Mouse (Mus musculus): ENCODE measurements around the gene Ica1. TPM values are rescaled to one million over a fixed set of nuclear protein-coding genes. Genes with fewer than 3 reads are reported as not detected.

Gene Ica1
- polyA plus RNA-seq, 1 experiment from 2014 or later = 35.6 TPM

- Histone ChIP-seq H3K36me3 (ENCODE audit: control insufficient read depth, insufficient read depth, low read length) (peaks cover 4% of the 10 kb centered on the region; the same call in 1 of the 2 replicates), H3K27me3 (ENCODE audit: control insufficient read depth, insufficient read depth, low read length) (no peaks in the 10 kb centered on the region), H3K4me1 (ENCODE audit: control insufficient read depth, insufficient read depth, low read length) (no peaks in the 10 kb centered on the region), H3K4me2 (ENCODE audit: low read depth, low read length) (no peak overlapping the region), H3K9me3 (replicated peaks; ENCODE audit: control insufficient read depth, low read length) (no peaks in the 10 kb centered on the region), H3K27ac (ENCODE audit: low read length) (no peak overlapping the region), H3K4me3 (replicated peaks; ENCODE audit: low read length) (no peak overlapping the region), H3K9ac (ENCODE audit: low read length) (no peak overlapping the region)
- WGBS = 94% methylated on average over 9 of the region's 9 CpGs
- ATAC-seq (ENCODE audit: insufficient read depth, low FRiP score) = no peak
These were observed 195.9 kb downstream of the Ica1 start for GRCm38 (mm10) chr6:8582377-8582776.

Other genes with a start within 250 kb of the Ica1 start
- 0.37 and 0.61 TPM in 2 replicates for gene Nxph1, start 169.9 kb upstream of the Ica1 start, polyA plus RNA-seq (2015; fragmentation: Nextera tagmentation; extraction: Ambion mirVana)

All from stomach, embryonic 16.5 days (tissue).